Mouse (Mus musculus): ENCODE results near the gene Mdh1. TPM values are rescaled to one million over a fixed set of nuclear protein-coding genes. Genes with fewer than 3 reads are reported as not detected.

Mdh1 gene
- 810 and 870 TPM in 2 replicates for polyA plus RNA-seq (2015; fragmentation: Nextera tagmentation; extraction: Ambion mirVana)

GRCm38 (mm10) chr11:21571700-21572381 lies at the start of gene Mdh1, which contains the start of gene Wdpcp:
Gene Mdh1 (minus strand): TSS chr11:21572367.
Gene Wdpcp (plus strand): TSS chr11:21572235.
- Histone ChIP-seq H3K4me2 (replicated peaks; ENCODE audit: low read depth, low read length) (peak within 1 kb of the TSS; percentile 83), H3K4me1 (ENCODE audit: insufficient read depth, low read length) (peaks cover 23% of the 10 kb centered on the region), H3K4me3 (ENCODE audit: low read length) (peak within 1 kb of the TSS; percentile 86), H3K9ac (replicated peaks; ENCODE audit: low read length) (peak within 1 kb of the TSS; percentile 81), H3K36me3 (ENCODE audit: insufficient read depth, low read length) (peaks cover 2% of the 10 kb centered on the region; the same call in 1 of the 2 replicates), H3K9me3 (ENCODE audit: low read length) (no peaks in the 10 kb centered on the region), H3K27ac (ENCODE audit: low read length) (peak within 1 kb of the TSS; percentile 82), H3K27me3 (ENCODE audit: insufficient read depth, low read length) (no peaks in the 10 kb centered on the region)
- under 1% methylated on average over 42 of the region's 42 CpGs for WGBS
- ATAC-seq (ENCODE audit: low FRiP score, low TSS enrichment), result peak; percentile 99

DNA sequence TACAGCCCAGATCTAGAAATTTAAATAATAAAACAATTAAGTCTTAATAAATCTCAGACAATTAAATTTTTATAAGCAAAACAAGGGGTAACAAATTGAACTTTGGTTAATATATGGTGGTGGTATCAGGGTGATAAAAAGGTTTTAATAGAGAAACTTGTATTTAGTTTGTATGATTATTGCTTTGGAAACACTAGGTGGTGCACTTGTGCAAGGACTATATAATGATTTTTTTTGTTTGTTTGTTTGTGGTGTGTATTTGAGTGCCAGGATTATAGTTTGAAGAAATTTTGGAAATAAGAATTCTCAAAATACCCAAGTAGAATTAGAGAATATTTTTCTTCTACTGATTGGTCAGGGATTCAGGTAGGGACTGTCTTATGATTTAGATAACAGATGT lies 43.7 kb upstream of the Mdh1 start:
- no peak overlapping the region for H3K9ac ChIP-seq (replicated peaks; ENCODE audit: low read length)
- no peak overlapping the region for H3K4me2 ChIP-seq (replicated peaks; ENCODE audit: low read depth, low read length)
- no peak for ATAC-seq (ENCODE audit: low FRiP score, low TSS enrichment)
- no peaks in the 10 kb centered on the region for H3K27me3 ChIP-seq (ENCODE audit: insufficient read depth, low read length)
- no peak overlapping the region for H3K4me3 ChIP-seq (ENCODE audit: low read length)
- no peaks in the 10 kb centered on the region for H3K36me3 ChIP-seq (ENCODE audit: insufficient read depth, low read length)
- no peaks in the 10 kb centered on the region for H3K4me1 ChIP-seq (ENCODE audit: insufficient read depth, low read length)
- no peaks in the 10 kb centered on the region for H3K9me3 ChIP-seq (ENCODE audit: low read length)
- no peak overlapping the region for H3K27ac ChIP-seq (ENCODE audit: low read length)

DNA sequence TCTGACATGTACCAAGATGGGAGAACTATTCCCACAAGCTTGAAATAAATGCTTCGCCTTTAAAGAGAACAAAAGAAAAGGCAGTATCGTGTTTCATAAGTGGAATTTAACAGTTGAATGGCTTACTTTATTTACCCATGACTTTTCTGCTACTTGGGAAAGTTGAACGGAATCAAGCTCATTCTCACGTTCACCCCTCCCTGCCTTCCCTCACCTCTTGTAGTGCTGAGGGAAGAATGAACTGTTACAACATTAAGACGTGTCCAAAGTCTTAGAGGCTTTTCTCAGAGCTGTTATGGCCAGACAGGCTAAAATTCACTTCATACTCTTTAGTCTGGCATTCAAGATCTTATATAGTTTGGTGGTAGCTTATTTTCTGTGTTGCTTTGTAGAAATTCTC lies 30.3 kb upstream of the Mdh1 start:
- no peak overlapping the region for H3K27ac ChIP-seq (ENCODE audit: low read length)
- no peak overlapping the region for H3K9ac ChIP-seq (replicated peaks; ENCODE audit: low read length)
- H3K4me3 ChIP-seq (ENCODE audit: low read length), result no peak overlapping the region
- WGBS, result 50% methylated on average over 5 of the region's 5 CpGs
- H3K4me1 ChIP-seq (ENCODE audit: insufficient read depth, low read length), result no peaks in the 10 kb centered on the region
- no peak overlapping the region for H3K4me2 ChIP-seq (replicated peaks; ENCODE audit: low read depth, low read length)
- no peak for ATAC-seq (ENCODE audit: low FRiP score, low TSS enrichment)
- H3K9me3 ChIP-seq (ENCODE audit: low read length), result 0 out of 2 replicates have a peak, but pooled peaks cover 2% of the 10 kb centered on the region
- H3K36me3 ChIP-seq (ENCODE audit: insufficient read depth, low read length), result no peaks in the 10 kb centered on the region
- no peaks in the 10 kb centered on the region for H3K27me3 ChIP-seq (ENCODE audit: insufficient read depth, low read length)

DNA sequence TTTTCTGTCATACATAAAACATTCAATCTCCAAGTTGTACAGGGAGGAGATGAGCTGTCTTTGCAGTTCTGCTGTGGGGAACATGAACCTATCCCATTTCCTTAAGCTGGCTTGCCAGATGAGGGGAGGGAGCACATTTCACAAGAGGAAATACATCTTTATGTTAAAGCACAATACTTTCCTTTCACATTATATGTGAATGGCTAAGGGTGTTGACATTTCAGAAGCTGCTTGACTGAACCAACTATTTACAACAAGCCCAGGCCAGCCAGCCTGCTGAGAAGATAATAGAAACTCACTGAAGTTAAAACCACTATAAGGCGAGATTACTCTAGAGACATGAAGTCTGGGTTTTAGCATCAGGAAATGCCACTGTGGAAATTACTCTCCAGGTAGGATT lies 11.1 kb upstream of the Mdh1 start:
- no peaks in the 10 kb centered on the region for H3K36me3 ChIP-seq (ENCODE audit: insufficient read depth, low read length)
- H3K9me3 ChIP-seq (ENCODE audit: low read length), result no peaks in the 10 kb centered on the region
- 74% methylated on average over 1 of the region's 1 CpGs for WGBS
- no peak overlapping the region for H3K4me2 ChIP-seq (replicated peaks; ENCODE audit: low read depth, low read length)
- H3K4me3 ChIP-seq (ENCODE audit: low read length), result no peak overlapping the region
- no peaks in the 10 kb centered on the region for H3K27me3 ChIP-seq (ENCODE audit: insufficient read depth, low read length)
- no peak overlapping the region for H3K27ac ChIP-seq (ENCODE audit: low read length)
- ATAC-seq (ENCODE audit: low FRiP score, low TSS enrichment), result no peak
- H3K9ac ChIP-seq (replicated peaks; ENCODE audit: low read length), result no peak overlapping the region
- no peaks in the 10 kb centered on the region for H3K4me1 ChIP-seq (ENCODE audit: insufficient read depth, low read length)

DNA sequence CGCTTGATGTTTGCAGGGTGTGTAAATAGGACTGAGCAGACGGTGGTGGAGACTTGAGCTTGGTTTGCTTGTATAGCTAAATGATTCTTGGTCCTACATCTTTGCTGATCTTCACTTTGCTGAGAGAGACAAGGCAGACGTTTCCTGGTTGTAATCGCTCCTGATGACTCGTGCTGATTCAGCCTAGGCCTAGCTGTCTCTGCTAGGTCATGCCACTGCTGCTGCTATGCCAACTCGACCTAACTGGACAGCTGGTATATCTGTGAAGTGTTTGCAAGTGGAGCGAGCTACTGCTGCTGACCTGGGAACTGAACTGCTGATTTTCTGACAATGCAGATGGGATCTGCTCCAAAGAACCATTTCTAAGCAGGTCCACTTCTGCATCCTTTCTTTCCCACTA lies 9.3 kb upstream of the Mdh1 start:
- Histone ChIP-seq H3K9me3 (ENCODE audit: low read length) (no peaks in the 10 kb centered on the region), H3K4me2 (replicated peaks; ENCODE audit: low read depth, low read length) (no peak overlapping the region), H3K36me3 (ENCODE audit: insufficient read depth, low read length) (no peaks in the 10 kb centered on the region), H3K4me3 (ENCODE audit: low read length) (no peak overlapping the region), H3K9ac (replicated peaks; ENCODE audit: low read length) (no peak overlapping the region), H3K27ac (ENCODE audit: low read length) (no peak overlapping the region), H3K27me3 (ENCODE audit: insufficient read depth, low read length) (no peaks in the 10 kb centered on the region), H3K4me1 (ENCODE audit: insufficient read depth, low read length) (no peaks in the 10 kb centered on the region)
- ATAC-seq (ENCODE audit: low FRiP score, low TSS enrichment), result no peak
- WGBS, result 70% methylated on average over 7 of the region's 7 CpGs

DNA sequence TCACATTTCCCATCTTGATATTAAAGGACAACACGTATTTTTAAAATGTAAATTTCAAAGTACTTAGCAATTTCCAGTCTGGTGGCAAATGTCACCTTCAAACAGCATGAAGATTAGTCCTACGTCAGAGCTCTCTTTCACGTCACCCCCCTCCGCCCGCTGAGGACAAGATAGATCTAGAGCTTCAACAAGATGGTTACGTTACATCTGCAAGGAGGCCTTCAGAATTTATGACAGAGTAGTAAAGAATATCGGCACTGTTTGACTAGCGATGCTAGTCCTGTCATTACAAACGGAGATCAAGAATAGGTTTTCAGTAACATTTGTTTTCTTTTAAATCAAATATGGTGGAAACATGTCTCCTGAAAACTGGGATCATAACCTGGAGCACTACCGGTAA lies 1.2 kb downstream of the Mdh1 start:
- no peak for ATAC-seq (ENCODE audit: low FRiP score, low TSS enrichment)
- WGBS, result 5% methylated on average over 10 of the region's 10 CpGs
- Histone ChIP-seq H3K27ac (ENCODE audit: low read length) (peak overlapping the region; percentile 82; the same call in 1 of the 2 replicates), H3K27me3 (ENCODE audit: insufficient read depth, low read length) (no peaks in the 10 kb centered on the region), H3K9ac (replicated peaks; ENCODE audit: low read length) (peak overlapping the region; percentile 81), H3K36me3 (ENCODE audit: insufficient read depth, low read length) (peaks cover 8% of the 10 kb centered on the region; the same call in 1 of the 2 replicates), H3K4me2 (replicated peaks; ENCODE audit: low read depth, low read length) (peak overlapping the region; percentile 83), H3K9me3 (ENCODE audit: low read length) (no peaks in the 10 kb centered on the region), H3K4me3 (ENCODE audit: low read length) (peak overlapping the region; percentile 86), H3K4me1 (ENCODE audit: insufficient read depth, low read length) (peaks cover 23% of the 10 kb centered on the region)

- H3K4me3 ChIP-seq (ENCODE audit: low read length), result peak overlapping the region; percentile 22
- peak overlapping the region; percentile 62 for H3K27ac ChIP-seq (ENCODE audit: low read length)
Measured at GRCm38 (mm10) chr11:21570109-21570474, 2.1 kb downstream of the Mdh1 start.

GRCm38 (mm10) chr11:21569456-21570108 lies 2.6 kb downstream of the Mdh1 start:
- Histone ChIP-seq H3K4me1 (ENCODE audit: insufficient read depth, low read length) (peaks cover 23% of the 10 kb centered on the region), H3K27me3 (ENCODE audit: insufficient read depth, low read length) (no peaks in the 10 kb centered on the region), H3K9ac (replicated peaks; ENCODE audit: low read length) (peak overlapping the region; percentile 32), H3K9me3 (ENCODE audit: low read length) (no peaks in the 10 kb centered on the region), H3K27ac (ENCODE audit: low read length) (peak overlapping the region; percentile 62), H3K36me3 (ENCODE audit: insufficient read depth, low read length) (peaks cover 16% of the 10 kb centered on the region), H3K4me2 (replicated peaks; ENCODE audit: low read depth, low read length) (peak overlapping the region; percentile 42), H3K4me3 (ENCODE audit: low read length) (peak overlapping the region; percentile 22)
- WGBS, result 37% methylated on average over 3 of the region's 3 CpGs
- no peak for ATAC-seq (ENCODE audit: low FRiP score, low TSS enrichment)

More at GRCm38 (mm10) chr11:21570109-21570474, 2.1 kb downstream of the Mdh1 start:
- 73% methylated on average over 2 of the region's 2 CpGs for WGBS
- Histone ChIP-seq H3K27me3 (ENCODE audit: insufficient read depth, low read length) (no peaks in the 10 kb centered on the region), H3K4me2 (replicated peaks; ENCODE audit: low read depth, low read length) (peak overlapping the region; percentile 42), H3K9ac (replicated peaks; ENCODE audit: low read length) (peak overlapping the region; percentile 32), H3K36me3 (ENCODE audit: insufficient read depth, low read length) (peaks cover 13% of the 10 kb centered on the region), H3K9me3 (ENCODE audit: low read length) (no peaks in the 10 kb centered on the region), H3K4me1 (ENCODE audit: insufficient read depth, low read length) (peaks cover 23% of the 10 kb centered on the region)
- no peak for ATAC-seq (ENCODE audit: low FRiP score, low TSS enrichment)

- 40% methylated on average over 5 of the region's 5 CpGs for WGBS
- H3K36me3 ChIP-seq (ENCODE audit: insufficient read depth, low read length), result peaks cover 17% of the 10 kb centered on the region
- ATAC-seq (ENCODE audit: low FRiP score, low TSS enrichment), result no peak
- H3K9ac ChIP-seq (replicated peaks; ENCODE audit: low read length), result peak overlapping the region; percentile 31; the same call in 1 of the 2 replicates
- H3K9me3 ChIP-seq (ENCODE audit: low read length), result no peaks in the 10 kb centered on the region
- H3K27ac ChIP-seq (ENCODE audit: low read length), result peak overlapping the region; percentile 41; the same call in 1 of the 2 replicates
- peak overlapping the region; percentile 11 for H3K4me2 ChIP-seq (replicated peaks; ENCODE audit: low read depth, low read length)
- H3K27me3 ChIP-seq (ENCODE audit: insufficient read depth, low read length), result no peaks in the 10 kb centered on the region
- peaks cover 23% of the 10 kb centered on the region for H3K4me1 ChIP-seq (ENCODE audit: insufficient read depth, low read length)
- peak overlapping the region; percentile 17; the same call in 1 of the 2 replicates for H3K4me3 ChIP-seq (ENCODE audit: low read length)
Measured at GRCm38 (mm10) chr11:21569002-21569401, 3.2 kb downstream of the Mdh1 start.

DNA sequence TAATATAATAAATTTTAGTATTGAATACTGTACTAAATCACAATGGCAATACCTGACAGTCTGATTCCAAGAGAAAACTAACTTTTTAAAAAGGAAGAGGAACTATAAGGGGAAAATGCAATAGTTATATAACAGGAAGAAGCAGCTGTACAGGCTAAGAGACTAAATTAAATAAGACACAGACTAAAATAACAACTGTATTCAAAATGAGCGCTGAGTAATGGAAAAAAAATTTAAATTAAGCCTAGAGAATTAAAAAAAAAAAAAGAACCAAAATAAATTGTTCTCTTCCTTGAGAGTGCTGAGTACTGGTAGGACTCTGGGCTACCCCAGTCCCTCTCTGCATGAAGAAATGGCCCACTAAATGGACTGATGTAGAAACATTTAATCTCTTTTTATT lies 4.4 kb downstream of the Mdh1 start:
- Histone ChIP-seq H3K4me2 (replicated peaks; ENCODE audit: low read depth, low read length) (no peak overlapping the region), H3K9ac (replicated peaks; ENCODE audit: low read length) (no peak overlapping the region), H3K27ac (ENCODE audit: low read length) (no peak overlapping the region), H3K4me1 (ENCODE audit: insufficient read depth, low read length) (peaks cover 19% of the 10 kb centered on the region), H3K9me3 (ENCODE audit: low read length) (no peaks in the 10 kb centered on the region), H3K27me3 (ENCODE audit: insufficient read depth, low read length) (no peaks in the 10 kb centered on the region), H3K4me3 (ENCODE audit: low read length) (no peak overlapping the region), H3K36me3 (ENCODE audit: insufficient read depth, low read length) (peaks cover 25% of the 10 kb centered on the region)
- WGBS, result 87% methylated on average over 1 of the region's 1 CpGs
- ATAC-seq (ENCODE audit: low FRiP score, low TSS enrichment), result no peak

Data from kidney, embryonic 16.5 days (tissue).